ENCODE assay signal across 27 mouse cellular contexts in the genomic region with DNA sequence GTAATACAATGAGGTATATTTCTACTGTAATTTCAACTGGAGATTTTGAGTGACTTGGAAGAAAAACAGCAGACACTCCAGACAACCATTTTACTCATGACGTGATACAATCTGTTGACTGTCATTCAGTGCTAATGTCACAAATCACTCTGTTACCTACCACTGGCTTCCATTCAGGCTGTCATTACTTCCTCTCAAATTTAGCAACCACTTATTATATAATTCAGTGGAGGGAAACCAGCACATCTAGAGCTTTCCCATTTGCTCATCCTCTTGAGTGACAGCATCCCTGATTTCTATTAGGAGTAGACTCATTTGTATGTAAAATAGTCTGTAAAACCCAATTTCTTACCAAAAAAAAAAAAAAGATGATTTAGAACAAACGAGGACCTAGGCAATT.
DNase-seq lines count a peak whose midpoint lies in the region; ATAC-seq lines count a peak whose summit lies in the region.
"Had no signal": no experiment of that assay in that cellular context is flagged by ENCODE, and none has a peak within 500 bp of the region (broad histone marks: within the 10 kb centered on the region; RNA-seq: fewer than 3 reads in every experiment).

No protein-coding gene starts in this region.

- no peaks in the 10 kb centered on the region for H3K27me3 ChIP-seq in forebrain, embryonic 13.5 days
- no peaks in the 10 kb centered on the region for H3K27me3 ChIP-seq in forebrain, embryonic 10.5 days (ENCODE audit: poor library complexity, severe bottlenecking)
- H3K27me3 ChIP-seq in forebrain, embryonic 15.5 days = no peaks in the 10 kb centered on the region
- no peaks in the 10 kb centered on the region for H3K27me3 ChIP-seq in liver, embryonic 12.5 days (replicated peaks)
- H3K27me3 ChIP-seq: embryonic facial prominence, embryonic 12.5 days; embryonic facial prominence, embryonic 15.5 days; heart, embryonic 12.5 days; heart, embryonic 15.5 days had no signal

- 58% methylated on average over 2 of the region's 2 CpGs for WGBS in forebrain, embryonic 13.5 days
- 83% methylated on average over 2 of the region's 2 CpGs for WGBS in forebrain, embryonic 10.5 days
- WGBS in forebrain, embryonic 15.5 days = 30% methylated on average over 2 of the region's 2 CpGs
- 54% methylated on average over 2 of the region's 2 CpGs for WGBS in liver, embryonic 12.5 days (ENCODE audit: insufficient replicate concordance)

- H3K4me3 ChIP-seq in forebrain, embryonic 13.5 days = no peak overlapping the region
- no peak overlapping the region for H3K4me3 ChIP-seq in forebrain, embryonic 10.5 days
- H3K4me3 ChIP-seq in forebrain, embryonic 15.5 days = no peak overlapping the region
- H3K4me3 ChIP-seq in liver, embryonic 12.5 days = no peak overlapping the region
- H3K4me3 ChIP-seq: embryonic facial prominence, embryonic 12.5 days; embryonic facial prominence, embryonic 15.5 days; heart, embryonic 12.5 days; heart, embryonic 15.5 days had no signal

- no peak overlapping the region for H3K4me2 ChIP-seq in forebrain, embryonic 13.5 days
- H3K4me2 ChIP-seq in forebrain, embryonic 15.5 days (replicated peaks) = no peak overlapping the region
- no peak overlapping the region for H3K4me2 ChIP-seq in liver, embryonic 12.5 days
- H3K4me2 ChIP-seq: embryonic facial prominence, embryonic 12.5 days; embryonic facial prominence, embryonic 15.5 days; heart, embryonic 12.5 days; heart, embryonic 15.5 days; hindbrain, embryonic 14.5 days had no signal

- ATAC-seq in forebrain, embryonic 13.5 days = peak; percentile 41; the same call in 1 of the 2 replicates
- ATAC-seq in forebrain, embryonic 15.5 days (replicated peaks) = peak; percentile 48; the same call in 1 of the 2 replicates
- peak; percentile 38 for ATAC-seq in megakaryocyte, adult 5-6 weeks (ENCODE audit: poor library complexity, severe bottlenecking)
- no peak for ATAC-seq in liver, embryonic 12.5 days
- ATAC-seq: CD4-positive, CD25-positive, alpha-beta regulatory T cell, adult 4 months; hindbrain, postnatal 0 days; inflammation-experienced regulatory T-cells, adult 6 months; intestine, embryonic 16.5 days had no signal

- no peak overlapping the region for H3K9ac ChIP-seq in forebrain, embryonic 13.5 days
- no peak overlapping the region for H3K9ac ChIP-seq in forebrain, embryonic 15.5 days (replicated peaks)
- H3K9ac ChIP-seq in liver, embryonic 12.5 days = no peak overlapping the region
- H3K9ac ChIP-seq: embryonic facial prominence, embryonic 12.5 days; embryonic facial prominence, embryonic 15.5 days; heart, embryonic 12.5 days; heart, embryonic 15.5 days; hindbrain, embryonic 14.5 days had no signal

- no peaks in the 10 kb centered on the region for H3K4me1 ChIP-seq in forebrain, embryonic 13.5 days
- no peaks in the 10 kb centered on the region for H3K4me1 ChIP-seq in forebrain, embryonic 10.5 days
- H3K4me1 ChIP-seq in forebrain, embryonic 15.5 days = no peaks in the 10 kb centered on the region
- H3K4me1 ChIP-seq in liver, embryonic 12.5 days = no peaks in the 10 kb centered on the region
- H3K4me1 ChIP-seq: embryonic facial prominence, embryonic 12.5 days; embryonic facial prominence, embryonic 15.5 days; heart, embryonic 12.5 days; heart, embryonic 15.5 days had no signal

- no peaks in the 10 kb centered on the region for H3K36me3 ChIP-seq in forebrain, embryonic 13.5 days (ENCODE audit: poor library complexity, severe bottlenecking)
- H3K36me3 ChIP-seq in forebrain, embryonic 10.5 days (replicated peaks) = no peaks in the 10 kb centered on the region
- H3K36me3 ChIP-seq in forebrain, embryonic 15.5 days = no peaks in the 10 kb centered on the region
- H3K36me3 ChIP-seq in liver, embryonic 12.5 days = no peaks in the 10 kb centered on the region
- H3K36me3 ChIP-seq: embryonic facial prominence, embryonic 12.5 days; embryonic facial prominence, embryonic 15.5 days; heart, embryonic 12.5 days; heart, embryonic 15.5 days had no signal

- no peak for DNase-seq in forebrain, embryonic 10.5 days (ENCODE audit: extremely low spot score, low spot score)
- no peak for DNase-seq in heart, postnatal 4 days
- DNase-seq in cerebellum, adult 11-12 months = no peak
- DNase-seq: adrenal gland, adult 2 months; adrenal gland, postnatal 14 days; cerebellum, adult 18-20 months; cerebellum, adult 9-11 months; cerebellum, postnatal 25 days; gastrocnemius, postnatal 10 days; gastrocnemius, postnatal 36 days; heart, adult 18-20 months; heart, postnatal 10 days; heart, postnatal 36 days; kidney, adult 18-20 months had no signal

- H3K27ac ChIP-seq in forebrain, embryonic 13.5 days = no peak overlapping the region
- no peak overlapping the region for H3K27ac ChIP-seq in forebrain, embryonic 10.5 days
- no peak overlapping the region for H3K27ac ChIP-seq in forebrain, embryonic 15.5 days (replicated peaks)
- no peak overlapping the region for H3K27ac ChIP-seq in liver, embryonic 12.5 days
- H3K27ac ChIP-seq: embryonic facial prominence, embryonic 12.5 days; embryonic facial prominence, embryonic 15.5 days; heart, embryonic 15.5 days; hindbrain, embryonic 14.5 days; hindbrain, postnatal 0 days had no signal

- H3K9me3 ChIP-seq in forebrain, embryonic 13.5 days (replicated peaks) = no peaks in the 10 kb centered on the region
- no peaks in the 10 kb centered on the region for H3K9me3 ChIP-seq in forebrain, embryonic 10.5 days
- H3K9me3 ChIP-seq in forebrain, embryonic 15.5 days = no peaks in the 10 kb centered on the region
- H3K9me3 ChIP-seq in liver, embryonic 12.5 days (replicated peaks) = no peaks in the 10 kb centered on the region
- H3K9me3 ChIP-seq: embryonic facial prominence, embryonic 12.5 days; embryonic facial prominence, embryonic 15.5 days; heart, embryonic 12.5 days; heart, embryonic 15.5 days had no signal
